Mouse (Mus musculus) retina, postnatal 7 days (tissue): ENCODE measurements around the gene Wwox.
"Not testable (repeated sequence)": the region's sequence is repeated elsewhere in the genome, so short reads cannot be mapped to it uniquely, and the experiment has no call there.

Source experiments
- DNase-seq: peaks from one replicate; pipeline ENCODE4 v3.0.0-alpha.2; 2012; ENCODE audit warnings: low read depth, low spot score

Wwox gene

GRCm38 (mm10) chr8:114801428-114802134, 362.1 kb downstream of the Wwox start:
- DNase-seq, result no peak

DNA sequence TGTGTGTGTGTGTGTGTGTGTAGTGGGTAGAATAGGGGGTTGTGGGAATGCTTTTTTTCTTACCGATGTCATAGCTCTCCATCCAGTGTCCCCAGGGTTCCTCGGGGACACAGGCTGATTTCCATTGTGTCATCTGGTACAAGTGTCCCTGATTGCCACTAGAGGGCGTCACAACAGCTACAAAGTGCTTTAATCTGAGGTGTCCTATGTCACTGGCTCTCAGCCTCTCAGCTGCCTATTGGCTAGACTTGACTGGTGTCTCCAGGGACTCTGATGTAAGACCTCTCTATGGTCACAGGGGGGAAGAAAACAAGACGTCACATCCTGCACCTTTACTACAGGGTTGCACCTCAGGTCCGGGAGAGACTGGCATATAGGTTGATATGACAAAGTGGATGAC, 363.7 kb downstream of the Wwox start:
- DNase-seq, result no peak

DNA sequence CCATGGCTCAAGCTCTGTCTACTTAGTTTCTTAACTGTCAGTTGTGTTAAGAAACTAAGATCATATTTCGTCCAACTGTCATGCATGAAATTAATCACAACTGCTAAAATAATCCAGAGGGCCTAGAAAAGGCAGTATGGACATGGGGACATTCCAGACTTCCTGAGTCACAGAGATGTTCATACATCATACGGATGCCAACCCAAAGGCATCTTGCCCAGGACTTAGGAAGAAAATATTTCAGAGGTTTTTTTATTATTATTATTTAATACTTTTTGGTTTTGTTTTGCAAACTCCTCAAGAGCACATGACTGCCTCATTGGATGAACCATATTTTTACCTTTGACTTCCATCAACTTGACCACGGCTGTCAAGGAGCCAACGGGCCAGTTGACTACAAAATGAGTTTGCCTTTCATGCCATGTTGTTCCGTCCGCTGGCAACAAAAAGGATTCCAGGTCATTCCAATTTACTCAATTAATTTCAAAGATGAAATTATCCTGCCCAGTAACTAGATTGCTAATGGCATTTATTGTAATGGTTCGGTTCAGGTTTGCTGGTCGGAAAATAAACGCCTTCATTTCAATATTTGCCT, 367.5 kb downstream of the Wwox start:
- DNase-seq, result no peak

DNA sequence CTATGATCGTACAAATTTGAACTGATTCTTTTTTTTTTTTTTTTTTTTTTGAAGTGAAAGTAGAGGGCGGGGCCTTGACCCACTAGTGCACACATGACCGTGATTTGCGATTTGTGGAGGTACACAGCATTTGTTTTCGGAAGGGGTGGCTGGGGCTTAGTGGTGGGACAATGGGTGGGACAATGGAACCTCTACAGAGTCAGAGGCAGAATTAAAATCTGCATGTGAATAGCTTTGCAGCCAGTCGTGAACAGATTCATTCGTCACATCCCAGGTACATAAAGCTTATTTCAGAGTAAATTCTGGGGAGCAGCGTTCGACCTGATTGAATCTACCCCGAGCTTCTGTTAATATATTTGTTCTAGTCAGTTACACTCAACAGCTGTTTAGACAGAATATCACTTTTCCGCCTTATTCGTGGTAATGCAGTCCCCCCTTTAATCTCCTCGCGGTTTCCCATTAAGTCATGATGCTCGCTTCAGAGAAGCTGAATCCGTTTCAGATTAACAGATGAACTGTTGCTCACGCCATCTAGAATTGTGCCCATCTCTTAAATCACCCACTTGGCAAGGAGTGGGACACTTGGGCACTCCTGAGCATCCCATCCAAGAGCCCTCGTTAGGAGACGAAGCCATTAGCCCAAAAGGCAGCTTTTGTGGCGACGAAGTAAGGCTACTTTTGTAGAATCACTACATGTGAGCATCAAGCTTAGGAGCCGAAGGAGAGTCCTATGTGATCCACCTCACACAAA, 368.4 kb downstream of the Wwox start:
- no peak for DNase-seq

DNA sequence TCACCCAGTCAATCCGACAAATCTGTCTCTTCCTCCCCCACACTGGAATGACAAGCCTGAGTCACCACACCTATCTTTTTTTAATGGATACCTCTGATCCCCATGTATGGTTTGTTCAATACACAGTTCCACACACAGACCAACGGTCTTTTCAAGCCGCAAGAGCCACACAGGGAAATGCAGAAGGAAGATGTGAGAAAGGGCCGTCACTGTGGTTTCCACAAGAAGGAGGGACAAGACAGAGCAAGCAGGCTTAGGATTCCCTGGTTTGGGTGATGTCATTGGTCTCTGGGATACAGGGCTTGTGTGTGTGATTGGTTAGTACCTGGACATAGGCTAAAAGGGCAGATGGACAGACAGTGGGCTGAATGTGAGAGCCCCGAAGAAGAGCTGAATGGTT, 371.0 kb downstream of the Wwox start:
- DNase-seq, result no peak

DNA sequence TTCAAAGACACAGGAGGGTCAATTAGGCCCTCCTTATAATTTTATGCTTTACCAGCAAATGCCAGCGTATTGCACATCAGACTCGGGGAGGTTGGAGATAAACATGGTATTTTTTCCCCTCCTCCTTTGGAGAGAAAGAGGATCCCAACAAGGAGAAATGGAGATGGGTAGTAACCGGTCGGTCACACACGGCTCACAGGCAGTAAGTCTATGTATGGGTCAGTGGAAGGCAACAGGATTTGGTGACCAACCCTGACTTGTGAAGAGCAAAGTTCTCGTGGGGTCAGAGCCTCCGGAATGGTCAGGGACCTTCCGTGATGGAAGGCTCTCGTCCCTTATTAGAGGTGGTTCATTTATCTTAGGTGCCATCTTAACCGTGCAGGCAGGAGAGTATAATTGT, 374.4 kb downstream of the Wwox start:
- DNase-seq, result no peak

- DNase-seq, result no peak
Measured at GRCm38 (mm10) chr8:114814769-114815736, 375.6 kb downstream of the Wwox start.

GRCm38 (mm10) chr8:114816343-114816742, 376.9 kb downstream of the Wwox start:
- no peak for DNase-seq

DNA sequence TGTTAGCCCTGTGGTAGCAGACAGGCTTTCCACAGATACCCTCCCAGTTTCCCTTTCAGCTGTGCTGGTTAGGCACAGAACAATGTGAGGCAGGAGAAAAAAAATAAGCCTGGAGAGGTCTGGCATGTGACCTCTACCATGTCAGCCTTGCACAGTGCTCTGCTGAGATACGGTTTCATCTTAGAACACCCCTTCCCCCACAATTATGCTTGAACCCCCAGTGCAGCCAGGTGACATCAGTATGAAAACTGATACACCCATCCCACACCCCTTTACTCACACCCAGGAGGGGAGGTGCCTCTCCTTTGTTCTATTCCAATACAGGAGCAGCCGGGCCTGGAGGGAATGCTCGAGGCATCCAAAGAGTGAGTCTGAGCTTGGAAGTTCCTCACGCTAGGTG, 377.5 kb downstream of the Wwox start:
- no peak for DNase-seq

- no peak for DNase-seq
Measured at GRCm38 (mm10) chr8:114821543-114821942, 382.1 kb downstream of the Wwox start.

GRCm38 (mm10) chr8:114825460-114825859, 386.0 kb downstream of the Wwox start:
- DNase-seq, result no peak

DNA sequence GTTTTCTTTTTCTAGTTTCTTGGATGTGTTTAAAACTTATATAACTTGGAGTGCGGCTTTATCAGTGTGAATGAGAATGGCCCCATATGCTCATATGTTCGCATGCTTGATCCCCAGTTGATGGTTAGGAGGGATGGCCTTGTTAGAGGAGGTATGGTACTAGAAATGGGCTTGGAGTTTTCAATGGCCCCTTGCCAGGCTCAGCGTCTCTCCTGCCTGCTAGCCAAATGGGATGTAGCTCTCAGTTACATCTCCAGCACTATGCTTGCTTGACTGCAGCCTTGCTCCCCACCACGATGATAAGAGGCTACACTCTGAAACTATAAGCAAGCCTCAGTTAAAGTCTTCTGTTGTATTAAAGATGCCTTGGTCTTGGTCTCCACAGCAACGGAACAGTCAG, 387.5 kb downstream of the Wwox start:
- no peak for DNase-seq

DNA sequence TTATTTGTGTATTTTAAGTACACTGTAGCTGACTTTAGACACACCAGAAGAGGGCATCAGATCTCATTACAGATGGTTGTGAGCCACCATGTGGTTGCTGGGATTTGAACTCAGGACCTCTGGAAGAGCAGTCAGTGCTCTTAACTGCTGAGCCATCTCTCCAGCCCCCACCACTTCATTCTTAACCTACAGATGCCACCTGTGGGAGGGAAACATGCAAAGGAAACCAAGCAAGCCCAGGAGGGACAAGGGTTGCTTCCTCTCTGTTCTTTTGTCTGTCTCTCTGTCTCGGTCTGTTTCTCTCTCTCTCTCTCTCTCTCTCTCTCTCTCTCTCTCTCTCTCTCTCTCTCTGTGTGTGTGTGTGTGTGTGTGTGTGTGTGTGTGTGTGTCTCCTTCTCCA, 388.4 kb downstream of the Wwox start:
- DNase-seq, result not testable (repeated sequence)

GRCm38 (mm10) chr8:114831595-114831994, 392.1 kb downstream of the Wwox start:
- DNase-seq, result no peak

DNA sequence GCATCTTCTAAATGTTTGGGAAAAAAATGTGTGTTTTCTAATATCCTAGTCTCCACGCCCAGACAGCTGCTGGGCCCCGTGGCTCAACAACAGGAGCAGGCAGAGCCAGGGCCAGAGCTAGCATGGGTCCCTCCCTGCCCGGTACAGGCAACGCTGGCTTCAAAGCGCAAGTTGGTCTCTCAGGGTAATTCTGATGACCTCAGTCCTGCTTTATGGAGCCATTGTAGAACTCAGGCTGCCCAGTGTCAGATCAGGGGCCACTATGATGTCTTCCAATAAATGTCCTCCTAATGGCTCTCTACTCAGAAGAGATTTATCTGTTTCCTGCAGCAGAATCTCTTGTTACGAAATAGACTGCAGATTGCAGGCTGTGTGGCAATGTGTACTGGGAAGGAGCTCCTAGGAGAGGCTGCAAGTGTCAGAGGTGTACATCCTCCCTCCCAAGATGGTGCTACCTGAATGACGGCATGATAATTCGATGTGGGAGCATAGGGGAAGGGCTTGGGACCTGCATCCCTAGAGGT, 392.9 kb downstream of the Wwox start:
- DNase-seq, result no peak

DNA sequence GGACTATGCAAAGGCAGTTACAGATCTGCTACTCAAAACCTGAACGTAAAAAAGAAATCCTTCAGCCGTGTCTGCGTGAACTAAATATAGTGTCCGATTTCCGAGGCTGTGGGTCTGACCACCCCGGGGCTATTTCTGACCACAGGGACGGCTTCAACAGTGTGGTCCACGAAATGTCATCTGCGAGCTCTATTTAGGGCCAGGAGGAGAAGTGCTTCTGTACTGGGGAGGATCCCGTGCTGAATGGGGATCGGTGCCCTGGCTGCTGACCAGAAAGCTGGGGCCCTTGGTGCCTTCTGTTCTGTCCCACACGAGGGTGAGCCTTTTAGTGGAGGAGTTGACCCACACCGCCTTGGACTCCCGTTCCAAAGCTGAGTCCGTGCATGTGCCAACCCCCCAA, 395.3 kb downstream of the Wwox start:
- no peak for DNase-seq

GRCm38 (mm10) chr8:114839998-114840397, 400.5 kb downstream of the Wwox start:
- DNase-seq, result no peak

DNA sequence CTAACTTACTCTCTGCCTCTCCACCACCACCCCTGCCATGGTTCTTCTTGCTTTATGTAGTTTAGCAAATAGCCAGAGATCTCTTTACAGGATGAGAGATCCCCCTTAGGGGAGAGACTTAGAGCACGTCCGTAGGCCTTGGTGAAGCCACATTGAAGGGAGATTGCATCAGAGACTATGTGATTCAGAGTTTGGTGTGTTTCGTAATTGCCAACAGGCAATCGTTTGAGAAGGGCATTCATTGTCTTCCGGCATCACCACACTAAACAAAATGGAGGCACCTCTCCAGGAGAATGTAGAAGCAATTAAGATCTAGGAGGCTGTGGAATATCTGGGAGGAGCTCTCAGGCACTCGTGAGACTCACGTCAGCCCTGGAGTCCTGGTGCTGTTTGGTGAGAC, 408.2 kb downstream of the Wwox start:
- no peak for DNase-seq

DNA sequence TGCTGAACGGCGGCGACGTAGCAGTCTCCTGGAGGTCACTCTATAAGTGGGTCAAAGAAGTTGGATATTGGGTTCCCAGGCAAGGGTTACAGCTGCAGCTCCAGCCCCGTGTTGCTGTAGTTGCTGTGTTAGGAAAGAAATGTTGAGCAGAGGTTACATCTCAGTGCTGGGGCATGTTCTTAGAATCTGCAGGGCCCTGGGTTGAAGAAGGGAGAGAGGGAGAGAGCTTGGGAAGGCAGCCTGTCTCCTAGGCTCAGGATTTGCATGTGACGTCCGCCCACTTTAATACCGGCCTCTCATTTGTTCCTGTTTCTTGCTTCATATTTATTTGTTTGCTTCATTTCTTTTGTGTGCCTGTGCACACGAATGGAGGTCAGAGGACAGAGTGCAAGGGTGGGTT, 410.0 kb downstream of the Wwox start:
- DNase-seq, result no peak

GRCm38 (mm10) chr8:114850014-114850870, 410.8 kb downstream of the Wwox start:
- DNase-seq, result no peak

DNA sequence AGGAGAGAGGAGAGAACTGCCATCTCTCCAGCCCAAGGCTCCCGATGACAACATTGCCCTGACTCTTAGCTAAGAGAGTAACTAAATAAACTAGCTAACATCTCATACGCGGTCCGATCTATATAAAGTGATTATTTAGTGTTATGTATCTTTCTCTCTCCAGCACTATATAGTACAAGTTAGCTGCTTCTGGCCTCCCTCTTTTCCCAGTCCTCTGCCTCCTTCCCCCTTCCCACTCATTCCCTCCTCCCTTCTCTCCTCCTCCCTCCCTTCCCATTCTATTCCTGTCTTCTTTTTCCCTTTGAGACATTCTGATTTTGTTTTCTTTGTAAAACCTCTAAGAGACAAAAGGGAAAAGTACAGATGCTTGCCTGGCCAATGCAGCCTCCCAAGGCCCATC, 414.3 kb downstream of the Wwox start:
- no peak for DNase-seq
